Mouse (Mus musculus) lung, postnatal 0 days (tissue): ENCODE measurements around the gene Clmp.

Source experiments
- CTCF ChIP-seq: IDR thresholded peaks from 2 replicates; pipeline ENCODE4 v1.5.1; 2016; ENCODE audit warnings: antibody characterized with exemption, mild to moderate bottlenecking
- EP300 ChIP-seq: IDR thresholded peaks from 2 replicates; pipeline ENCODE4 v1.6.1; 2016; ENCODE audit warnings: antibody characterized with exemption, mild to moderate bottlenecking, control low read depth

DNA sequence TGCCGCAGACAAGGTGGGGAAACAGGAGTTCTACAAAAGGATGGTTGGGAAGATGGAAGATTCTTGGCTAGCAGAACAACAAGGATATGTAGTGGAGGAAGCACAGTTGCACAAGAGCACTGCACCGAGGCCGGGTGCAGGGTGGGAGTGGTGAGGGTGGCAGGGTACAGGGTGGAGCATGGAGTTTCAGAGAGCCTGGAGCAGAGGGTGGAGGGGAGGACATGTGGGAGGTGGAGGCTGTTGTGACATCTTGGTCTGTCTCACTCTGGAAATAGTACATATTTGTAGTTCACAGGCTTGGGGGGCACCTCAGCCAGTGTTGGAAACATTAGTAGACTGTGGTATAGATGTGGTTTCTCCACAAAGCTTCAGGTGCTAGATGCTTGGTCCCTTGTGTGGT lies 13.4 kb downstream of the Clmp start:
- TF ChIP-seq CTCF, result no peak
- no peak for TF ChIP-seq EP300
